ENCODE assay signal across 9 mouse cellular contexts in genomic region chr7:38217417-38218171, GRCm38 (mm10). TPM values are rescaled to one million over a fixed set of nuclear protein-coding genes. Genes with fewer than 3 reads are reported as not detected.
DNase-seq lines count a peak whose midpoint lies in the region; ATAC-seq lines count a peak whose summit lies in the region.
"Had no signal": no experiment of that assay in that cellular context is flagged by ENCODE, and none has a peak within 500 bp of the region (broad histone marks: within the 10 kb centered on the region; RNA-seq: fewer than 3 reads in every experiment).

No protein-coding gene starts in this region.

- 0 out of 2 replicates have a peak, but pooled peaks cover 8% of the 10 kb centered on the region for H3K4me1 ChIP-seq in heart, embryonic 11.5 days (ENCODE audit: control insufficient read depth, insufficient read depth, low read length)
- H3K4me1 ChIP-seq in brown adipose tissue, adult 24 weeks (ENCODE audit: control insufficient read depth, insufficient read depth, insufficient read length, low read length) = peaks cover 8% of the 10 kb centered on the region; the same call in 1 of the 2 replicates
- H3K4me1 ChIP-seq in heart, embryonic 15.5 days (replicated peaks) = peaks cover 18% of the 10 kb centered on the region
- H3K4me1 ChIP-seq: embryonic facial prominence, embryonic 12.5 days had no signal

- no peaks in the 10 kb centered on the region for H3K9me3 ChIP-seq in heart, embryonic 11.5 days (replicated peaks; ENCODE audit: control insufficient read depth, low read length)
- no peaks in the 10 kb centered on the region for H3K9me3 ChIP-seq in heart, embryonic 15.5 days (replicated peaks)
- H3K9me3 ChIP-seq: embryonic facial prominence, embryonic 12.5 days had no signal

- DNase-seq in heart, adult 18-20 months = peak; percentile 96
- DNase-seq in layer of hippocampus, adult 8-10 months (ENCODE audit: low spot score in 2 of 2) = peak; percentile 73 to 77
- peak; percentile 85 for DNase-seq in lung, postnatal 36 days
- DNase-seq in yolk sac, embryonic 10.5 days (ENCODE audit: low spot score) = peak; percentile 86
- DNase-seq in spleen, postnatal 4 days (ENCODE audit: low spot score in 2 of 2) = no peak

- H3K4me2 ChIP-seq in heart, embryonic 11.5 days = no peak overlapping the region
- H3K4me2 ChIP-seq in heart, embryonic 15.5 days = no peak overlapping the region
- H3K4me2 ChIP-seq: embryonic facial prominence, embryonic 12.5 days had no signal

- no peak overlapping the region for H3K4me3 ChIP-seq in heart, embryonic 11.5 days (ENCODE audit: low read depth, low read length)
- H3K4me3 ChIP-seq in brown adipose tissue, adult 24 weeks (ENCODE audit: insufficient read depth, low read depth, low read length) = no peak overlapping the region
- no peak overlapping the region for H3K4me3 ChIP-seq in heart, embryonic 15.5 days
- H3K4me3 ChIP-seq: embryonic facial prominence, embryonic 12.5 days had no signal

- H3K27ac ChIP-seq in heart, embryonic 11.5 days (ENCODE audit: low read depth, low read length) = no peak overlapping the region
- H3K27ac ChIP-seq in brown adipose tissue, adult 24 weeks (replicated peaks; ENCODE audit: low read depth, low read length) = peak overlapping the region; percentile 56
- peak overlapping the region; percentile 78 for H3K27ac ChIP-seq in heart, embryonic 15.5 days
- H3K27ac ChIP-seq: embryonic facial prominence, embryonic 12.5 days had no signal

- no peak for ATAC-seq in heart, embryonic 11.5 days (replicated peaks; ENCODE audit: insufficient number of reproducible peaks, low FRiP score, low TSS enrichment)
- ATAC-seq in heart, embryonic 15.5 days (replicated peaks; ENCODE audit: insufficient number of reproducible peaks, insufficient read depth, low FRiP score, low read depth) = peak; percentile 82

- WGBS in heart, embryonic 11.5 days (ENCODE audit: insufficient replicate concordance) = 67% methylated on average over 5 of the region's 5 CpGs
- WGBS in heart, embryonic 15.5 days = 55% methylated on average over 5 of the region's 5 CpGs

- no peaks in the 10 kb centered on the region for H3K27me3 ChIP-seq in heart, embryonic 11.5 days (ENCODE audit: control insufficient read depth, insufficient read depth, low read length)
- no peaks in the 10 kb centered on the region for H3K27me3 ChIP-seq in heart, embryonic 15.5 days
- H3K27me3 ChIP-seq: embryonic facial prominence, embryonic 12.5 days had no signal

- H3K36me3 ChIP-seq in heart, embryonic 11.5 days (ENCODE audit: control insufficient read depth, insufficient read depth, low read length) = 0 out of 2 replicates have a peak, but pooled peaks cover 2% of the 10 kb centered on the region
- H3K36me3 ChIP-seq in heart, embryonic 15.5 days = peaks cover 18% of the 10 kb centered on the region

- H3K9ac ChIP-seq in heart, embryonic 11.5 days (ENCODE audit: low read depth, low read length) = no peak overlapping the region
- H3K9ac ChIP-seq in heart, embryonic 15.5 days = no peak overlapping the region
- H3K9ac ChIP-seq: embryonic facial prominence, embryonic 12.5 days had no signal

RNA-seq across cellular contexts. Expression of gene Plekhf1, which starts 10.2 kb away (rescaled TPM):
- 10 to 100 TPM; 12.9 to 13.3 TPM for total RNA-seq in heart, adult 18-20 months (2021)
- polyA plus RNA-seq in heart, embryonic 11.5 days (2014; fragmentation: Nextera tagmentation; extraction: Ambion mirVana) = 1.6 and 1.8 TPM in 2 replicates
- 1.1 and 3.3 TPM in 2 replicates for polyA plus RNA-seq in brown adipose tissue, adult 24 weeks (2012; ENCODE audit: insufficient read depth, insufficient read length, missing spikeins)
- 5.4 and 6.4 TPM in 2 replicates for polyA plus RNA-seq in heart, embryonic 15.5 days (2015; fragmentation: Nextera tagmentation; extraction: Ambion mirVana)
- total RNA-seq in layer of hippocampus, adult 8-10 months (2022) = 1 to 10 TPM; 1.3 to 2.8 (median 2.5) TPM

RNA-seq across cellular contexts. Expression of gene 1600014C10Rik, which starts 34.6 kb away (rescaled TPM):
- 10 to 100 TPM; 36.7 to 37.9 TPM for total RNA-seq in heart, adult 18-20 months (2021)
- polyA plus RNA-seq in heart, embryonic 11.5 days (2014; fragmentation: Nextera tagmentation; extraction: Ambion mirVana) = 13.2 and 13.9 TPM in 2 replicates
- polyA plus RNA-seq in brown adipose tissue, adult 24 weeks (2012; ENCODE audit: insufficient read depth, insufficient read length, missing spikeins) = 56.3 and 63.9 TPM in 2 replicates
- 14.9 and 20.4 TPM in 2 replicates for polyA plus RNA-seq in heart, embryonic 15.5 days (2015; fragmentation: Nextera tagmentation; extraction: Ambion mirVana)
- 10 to 100 TPM; 24.6 to 30.9 (median 28.9) TPM for total RNA-seq in layer of hippocampus, adult 8-10 months (2022)

RNA-seq across cellular contexts. Expression of gene Pop4, which starts 53.6 kb away (rescaled TPM):
- 1 to 10 TPM; 7.6 to 9.7 TPM for total RNA-seq in heart, adult 18-20 months (2021)
- 49.6 and 54.4 TPM in 2 replicates for polyA plus RNA-seq in heart, embryonic 11.5 days (2014; fragmentation: Nextera tagmentation; extraction: Ambion mirVana)
- 17.2 and 20.0 TPM in 2 replicates for polyA plus RNA-seq in brown adipose tissue, adult 24 weeks (2012; ENCODE audit: insufficient read depth, insufficient read length, missing spikeins)
- polyA plus RNA-seq in heart, embryonic 15.5 days (2015; fragmentation: Nextera tagmentation; extraction: Ambion mirVana) = 33.3 and 33.7 TPM in 2 replicates
- total RNA-seq in layer of hippocampus, adult 8-10 months (2022) = 10 to 100 TPM; 18.3 to 24.7 (median 21.6) TPM

Comparison
In these comparisons a context has a peak if more than half of its experiments do, and no peak if none do; other contexts are left out.
1. DNase-seq: peak in heart, adult 18-20 months (2 of 2), layer of hippocampus, adult 8-10 months (2 of 2), lung, postnatal 36 days (single experiment) and yolk sac, embryonic 10.5 days (single experiment); none in spleen, postnatal 4 days (0 of 2).